Mouse (Mus musculus) adrenal gland, adult 2 months (tissue): ENCODE data around the gene Tubgcp3. TPM values are rescaled to one million over a fixed set of nuclear protein-coding genes. Genes with fewer than 3 reads are reported as not detected.
"Not testable (repeated sequence)": the region's sequence is repeated elsewhere in the genome, so short reads cannot be mapped to it uniquely, and the experiment has no call there.

Experiments used
- DNase-seq: peaks from one replicate; pipeline ENCODE4 v3.0.0; 2021
- long read RNA-seq: library from polyadenylated mRNA; stranded (forward); transcript quantifications from one replicate; pipeline ENCODE4 v2.0.0, GENCODE M21; 2021
- polyA plus RNA-seq: library from polyadenylated mRNA; depleted of rRNA; stranded (reverse); fragments of >200 nt; gene quantifications from 2 replicates; pipeline ENCODE4 v1.2.3, GENCODE M21; 2012; rRNA removed
- total RNA-seq, 2 experiments: library from RNA; stranded (reverse); gene quantifications; 2 replicates each; pipeline ENCODE4 v1.2.3; 2021

Gene Tubgcp3
- total RNA-seq (10 to 100 TPM; 26.8 to 28.6 TPM), polyA plus RNA-seq (44.8 and 60.2 TPM in 2 replicates)
- long read RNA-seq, transcript Tubgcp3-201 (22 exons, 3,797 nt), result major isoform, 26 of 34 reads
- long read RNA-seq, partial matches to known transcripts, result 2 of 34 reads
- long read RNA-seq, other reads (novel, unspliced or antisense), result 6 of 34 reads

DNA sequence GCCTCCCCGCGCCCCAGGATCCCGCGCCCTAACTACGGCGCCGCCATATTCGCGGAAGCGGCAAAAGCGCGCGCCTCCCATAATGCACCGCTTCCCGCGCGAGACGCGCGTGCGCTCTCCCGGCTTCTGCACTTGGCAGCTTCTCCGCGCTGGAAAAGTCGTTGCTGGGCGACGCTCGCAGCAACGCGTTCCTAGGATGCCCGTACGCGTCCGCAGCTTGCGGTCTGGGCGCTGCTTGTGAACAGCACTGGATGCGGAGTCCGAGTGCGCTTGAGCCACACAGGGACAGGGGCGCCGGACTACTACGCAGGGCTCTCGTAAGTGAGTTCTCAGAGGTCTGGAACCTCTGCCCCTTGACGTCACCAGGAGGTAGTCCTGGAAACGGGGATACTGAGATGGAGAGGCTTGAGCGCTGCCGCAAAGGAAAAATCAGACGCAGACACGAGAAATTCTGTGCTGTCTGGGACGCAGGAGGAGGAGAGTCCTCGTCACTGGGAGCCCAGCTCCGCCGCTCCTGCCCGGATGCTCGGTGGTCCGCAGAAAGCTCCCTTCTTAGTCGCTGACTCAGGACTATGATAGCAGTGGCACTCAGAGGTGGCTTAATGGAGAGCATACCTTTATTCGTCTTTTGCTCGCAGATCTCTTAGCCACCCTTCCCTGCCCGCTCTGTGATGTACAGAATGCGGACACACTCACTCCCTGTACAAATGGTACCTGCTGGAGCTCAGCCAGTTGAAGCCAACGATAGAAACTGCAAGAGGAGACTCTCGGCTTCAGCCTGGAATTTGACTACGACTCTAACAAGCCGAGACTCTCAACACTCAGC lies at the start of gene Tubgcp3:
Gene Tubgcp3, minus strand, starts transcription at position 193 of the 826 bp plus-strand sequence.
- DNase-seq, result peak; percentile 92

DNA sequence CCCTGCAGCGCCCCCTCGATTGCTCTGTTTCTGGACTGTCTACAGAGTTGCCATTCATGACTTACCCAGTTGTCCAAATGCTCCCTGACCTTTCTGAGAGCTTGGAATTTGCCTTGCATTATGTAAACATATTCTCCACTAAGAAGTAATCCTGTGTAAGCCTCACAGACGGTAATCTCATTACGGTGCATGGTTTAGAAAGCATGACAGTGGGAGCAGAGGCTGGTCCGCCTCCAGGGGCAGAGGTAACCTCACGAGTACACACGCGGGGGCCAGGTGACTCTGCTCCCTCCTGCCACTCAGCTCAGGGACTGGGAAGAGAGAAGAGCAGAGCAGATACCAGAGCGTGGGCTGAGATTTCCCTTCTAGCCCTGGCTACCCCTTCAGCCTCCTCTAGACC lies 47.0 kb upstream of the Tubgcp3 start:
- DNase-seq, result no peak

DNA sequence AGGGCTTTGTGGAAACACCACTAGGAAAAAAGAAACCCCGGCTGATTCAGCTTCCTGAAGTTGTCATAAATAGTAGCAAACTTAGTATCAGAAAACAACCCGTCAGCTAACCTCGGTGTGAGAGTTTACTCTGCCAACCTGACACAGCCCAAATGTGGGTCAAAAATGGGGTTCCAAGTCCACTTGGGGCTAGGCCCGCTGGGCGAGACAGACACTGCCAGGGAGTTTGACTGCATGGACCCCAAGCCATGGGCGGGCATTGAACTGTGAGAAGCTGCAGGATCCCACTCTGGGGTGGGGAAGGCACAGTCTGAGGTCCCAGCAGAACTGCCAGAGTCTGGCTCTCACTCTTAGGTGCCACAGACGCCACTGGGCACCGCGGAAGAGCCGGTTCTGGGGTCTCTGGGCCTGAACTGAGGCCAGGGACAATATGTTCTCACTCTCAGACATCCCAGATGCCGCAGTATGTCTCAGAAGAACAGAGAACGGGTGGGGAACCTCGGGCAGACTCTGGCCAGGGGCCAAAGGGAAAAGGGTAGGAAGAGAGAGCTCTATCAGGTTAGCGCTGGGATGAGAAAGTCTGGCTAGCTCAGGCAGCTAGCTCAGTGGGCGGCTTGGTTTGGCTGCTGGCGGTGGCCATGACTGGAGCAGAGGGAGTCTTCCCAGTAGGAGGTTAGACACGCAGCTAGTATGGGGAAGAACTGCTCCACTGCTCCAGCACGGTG lies 44.0 kb upstream of the Tubgcp3 start:
- no peak for DNase-seq

DNA sequence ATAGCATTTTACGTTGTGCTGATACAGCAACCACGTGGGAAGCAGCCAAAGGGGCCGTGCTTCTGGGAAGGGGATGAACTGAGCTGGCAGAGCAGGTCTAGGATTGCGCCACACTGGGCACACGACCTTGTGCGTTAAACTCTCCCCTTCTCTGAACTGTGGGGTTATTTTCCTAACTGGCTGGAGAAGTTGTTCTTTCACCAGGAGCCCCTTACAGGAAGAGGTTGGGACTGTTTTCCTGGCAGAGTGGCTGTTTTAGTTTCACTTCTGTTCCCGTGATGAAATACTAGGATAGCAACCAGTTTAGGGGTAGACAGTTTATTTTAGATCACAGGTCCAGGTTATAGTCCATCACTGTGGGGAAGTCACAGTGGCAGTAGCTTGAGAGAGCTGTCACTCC lies 39.6 kb upstream of the Tubgcp3 start:
- peak; percentile 77 for DNase-seq

DNA sequence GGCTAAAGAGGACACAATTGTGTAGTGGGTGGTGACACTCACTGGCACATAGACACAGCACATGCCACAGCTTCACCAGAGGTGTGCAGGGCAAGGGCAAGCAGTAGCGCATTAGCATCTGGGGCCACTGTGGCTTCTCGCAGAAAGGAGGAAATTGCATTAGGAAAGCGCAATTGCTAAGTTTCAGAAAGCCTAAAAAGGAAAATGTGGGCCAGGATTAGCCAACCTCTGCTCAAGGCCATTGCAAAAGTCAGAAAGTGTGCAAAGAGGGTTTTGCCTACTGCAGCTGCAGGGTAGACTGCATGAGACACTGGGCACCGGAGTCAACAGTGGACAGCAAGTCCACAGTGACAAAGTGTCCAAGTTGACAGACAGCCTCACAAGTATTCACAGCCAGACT lies 31.5 kb upstream of the Tubgcp3 start:
- DNase-seq, result peak; percentile 43

DNA sequence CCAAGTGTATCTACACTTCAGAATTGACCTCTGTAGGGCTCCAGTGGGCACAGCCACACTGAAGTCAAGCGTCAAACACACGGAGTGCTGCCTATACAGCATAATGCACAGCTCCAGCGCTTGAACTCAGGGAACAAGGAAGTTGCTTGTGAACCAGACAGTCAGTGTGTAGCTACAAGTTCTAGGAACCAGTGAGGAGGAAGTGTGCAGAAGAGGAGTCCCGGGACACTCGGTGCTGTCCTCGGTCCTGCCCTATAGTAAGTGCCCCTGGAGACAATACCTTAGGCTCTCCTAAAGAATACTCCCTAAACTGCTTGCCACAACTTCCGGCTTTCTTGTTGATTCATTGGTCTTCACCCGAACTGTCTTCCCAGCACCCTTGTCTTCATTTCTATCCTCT lies 30.2 kb upstream of the Tubgcp3 start:
- DNase-seq, result no peak

DNA sequence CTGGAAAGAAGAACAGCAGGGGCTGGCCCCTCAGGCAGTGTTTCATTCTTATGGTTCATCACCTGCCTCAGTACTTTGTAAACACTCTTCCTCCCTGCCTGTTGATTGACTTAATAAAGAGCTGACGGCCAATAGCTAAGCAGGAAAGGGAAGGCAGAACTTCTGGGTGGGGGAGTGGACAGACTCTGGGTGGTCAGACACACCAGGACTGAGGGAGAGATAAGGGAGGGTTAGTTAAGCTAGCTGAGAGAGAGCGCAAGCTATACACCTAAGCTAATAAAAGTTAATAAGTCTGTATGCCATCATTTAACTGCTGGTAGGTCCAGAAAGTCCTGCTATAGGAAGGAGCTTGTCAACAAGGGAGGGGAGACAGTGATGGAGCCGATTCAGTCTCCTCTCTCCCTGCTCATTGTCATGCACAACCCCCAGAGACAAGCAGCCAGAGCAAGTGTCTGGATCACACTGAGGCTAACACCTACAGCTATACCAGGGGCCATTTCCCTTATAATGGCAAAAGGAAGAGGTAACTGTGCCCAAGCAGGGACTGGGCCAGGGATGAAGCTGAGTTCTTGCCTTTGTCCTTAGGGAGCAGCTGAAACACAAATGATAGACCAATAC lies 26.7 kb upstream of the Tubgcp3 start:
- no peak for DNase-seq

DNA sequence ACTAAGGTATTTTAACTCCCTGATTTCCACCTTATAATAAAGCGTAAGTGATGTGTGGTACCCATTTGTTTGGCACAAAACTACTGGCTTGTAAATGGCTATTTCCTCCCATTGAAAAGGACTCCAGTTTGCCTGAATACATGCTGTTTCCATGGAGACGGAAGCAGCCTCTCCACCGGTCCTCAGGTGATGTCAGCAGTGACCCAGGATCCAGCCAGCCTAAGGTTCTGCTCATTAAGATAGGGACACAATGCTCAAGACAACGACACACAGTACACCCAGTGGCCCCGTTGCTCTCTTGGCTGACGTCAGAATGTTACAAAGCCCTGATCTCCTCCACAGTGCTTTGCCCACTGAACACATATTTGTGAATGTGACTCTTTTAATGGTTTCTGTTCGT lies 16.8 kb upstream of the Tubgcp3 start:
- no peak for DNase-seq

DNA sequence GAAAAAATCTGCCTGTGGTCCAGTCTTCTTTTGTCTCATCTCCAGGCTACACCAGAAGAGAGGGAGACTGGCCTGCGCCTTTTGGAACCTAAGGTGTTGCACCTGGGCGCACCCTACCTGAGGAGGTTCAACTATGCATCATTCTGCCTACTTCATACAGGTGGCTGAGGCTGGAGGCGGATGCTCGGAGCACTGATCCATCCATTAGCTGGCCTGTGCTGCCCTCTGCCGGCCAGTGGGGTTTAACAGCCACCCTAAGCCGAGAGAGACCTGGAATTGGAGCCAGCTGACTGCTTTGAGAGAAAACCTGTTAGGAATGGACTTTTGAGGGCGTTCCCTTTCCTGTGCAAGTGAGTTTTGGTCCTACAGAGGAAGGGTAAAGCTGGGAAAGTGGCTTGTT lies 5.5 kb upstream of the Tubgcp3 start:
- DNase-seq, result peak; percentile 81

DNA sequence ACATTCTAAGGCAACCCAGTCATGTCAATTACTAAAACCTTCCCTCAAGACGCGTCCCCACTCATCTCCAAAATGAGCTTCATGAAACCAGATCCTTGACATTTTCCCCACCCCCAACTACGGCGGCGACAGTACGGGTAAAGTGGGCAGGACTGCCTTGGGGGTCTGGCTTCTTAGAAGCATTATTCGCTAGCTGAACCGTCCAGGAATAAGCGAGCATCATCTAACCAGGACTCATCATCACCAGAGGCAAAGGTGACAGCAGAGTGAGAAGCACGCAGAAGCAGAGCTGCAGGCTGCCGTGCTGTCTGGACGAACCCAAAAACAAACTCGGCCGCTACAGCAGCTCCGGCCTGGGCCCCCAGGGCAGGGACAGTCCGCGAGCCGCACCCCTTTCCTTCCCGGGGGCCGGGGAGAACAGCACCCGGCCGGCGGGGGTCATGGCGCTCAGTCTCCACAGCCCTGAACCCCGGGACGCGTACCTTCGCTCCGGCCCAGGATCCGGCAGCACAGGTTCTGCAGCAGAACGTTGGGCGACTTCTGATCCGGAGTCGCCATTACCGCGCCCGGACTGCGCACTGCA lies 484 bp downstream of the Tubgcp3 start:
- no peak for DNase-seq

DNA sequence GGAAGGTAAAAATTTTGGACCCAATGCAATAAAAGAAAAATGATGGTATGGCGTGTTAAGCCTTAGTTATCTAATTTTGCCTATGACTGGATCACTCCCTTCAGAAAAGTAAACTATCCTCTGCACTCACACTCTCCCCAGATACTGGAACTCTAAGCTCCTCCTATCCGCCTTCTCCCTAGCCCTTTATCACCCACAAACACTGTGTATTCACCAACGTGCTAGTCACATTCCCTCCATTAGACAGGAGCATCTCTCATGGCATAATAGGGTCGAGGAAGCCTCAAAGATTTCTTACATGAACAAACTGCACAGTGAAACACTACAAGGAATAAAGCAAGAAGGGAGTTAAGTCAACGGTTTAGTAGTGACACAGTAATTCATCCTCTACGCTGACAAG lies 1.1 kb downstream of the Tubgcp3 start:
- no peak for DNase-seq

DNA sequence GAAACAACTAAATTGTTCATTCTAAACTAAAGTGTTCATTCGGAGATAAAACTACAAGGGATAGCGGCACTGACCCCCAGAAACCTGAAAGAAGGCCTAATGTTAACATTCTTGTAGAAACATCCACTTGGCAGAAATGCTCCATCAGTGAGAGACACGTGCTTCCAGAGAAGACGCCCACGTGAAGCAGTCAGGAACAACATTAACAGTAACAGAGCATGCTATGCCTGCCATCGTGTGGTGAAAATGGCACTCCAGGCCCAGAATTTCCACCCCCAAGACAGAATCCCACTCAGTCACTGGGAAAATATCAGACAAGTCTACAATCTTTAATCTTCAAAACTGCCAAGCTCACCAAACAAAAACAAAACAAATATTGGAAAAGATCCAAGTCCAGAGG lies 3.2 kb downstream of the Tubgcp3 start:
- peak; percentile 20 for DNase-seq

DNA sequence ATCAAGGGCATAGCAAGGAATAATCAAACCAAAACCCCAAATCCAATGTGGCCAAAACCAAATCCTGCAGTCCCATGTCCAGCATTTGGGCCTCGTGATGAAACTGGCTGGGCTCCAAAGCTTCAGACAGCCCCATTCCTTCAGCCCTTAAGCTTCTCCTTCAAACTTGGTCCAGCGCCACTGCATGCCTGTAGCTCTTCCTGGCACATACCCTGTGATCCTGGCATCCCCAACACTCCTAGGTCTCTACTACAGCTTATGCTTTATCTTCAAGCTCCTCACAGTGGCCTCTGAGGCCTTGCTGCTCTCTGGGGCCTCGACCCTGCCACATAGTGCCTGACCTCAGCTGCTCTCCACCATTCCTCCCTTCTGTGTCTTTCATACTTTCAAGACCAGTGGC lies 5.5 kb downstream of the Tubgcp3 start:
- not testable (repeated sequence) for DNase-seq

DNA sequence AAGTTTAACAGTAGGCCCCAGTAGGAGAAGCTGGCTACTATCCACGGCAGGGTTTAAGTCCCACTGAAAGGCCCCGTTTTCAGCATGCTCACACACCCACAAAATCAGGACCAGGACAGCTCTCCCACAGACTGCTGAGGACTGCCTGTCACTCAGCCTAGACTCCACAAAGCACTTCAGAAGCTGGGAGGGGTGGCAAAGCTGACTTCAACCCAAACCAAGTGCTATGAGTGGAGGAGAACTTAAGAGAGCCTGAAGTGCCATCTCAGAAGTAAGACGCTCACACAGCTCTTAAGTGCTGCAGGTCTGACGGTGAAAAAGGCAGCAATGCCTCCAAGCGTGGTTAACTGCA lies 9.0 kb downstream of the Tubgcp3 start:
- no peak for DNase-seq

DNA sequence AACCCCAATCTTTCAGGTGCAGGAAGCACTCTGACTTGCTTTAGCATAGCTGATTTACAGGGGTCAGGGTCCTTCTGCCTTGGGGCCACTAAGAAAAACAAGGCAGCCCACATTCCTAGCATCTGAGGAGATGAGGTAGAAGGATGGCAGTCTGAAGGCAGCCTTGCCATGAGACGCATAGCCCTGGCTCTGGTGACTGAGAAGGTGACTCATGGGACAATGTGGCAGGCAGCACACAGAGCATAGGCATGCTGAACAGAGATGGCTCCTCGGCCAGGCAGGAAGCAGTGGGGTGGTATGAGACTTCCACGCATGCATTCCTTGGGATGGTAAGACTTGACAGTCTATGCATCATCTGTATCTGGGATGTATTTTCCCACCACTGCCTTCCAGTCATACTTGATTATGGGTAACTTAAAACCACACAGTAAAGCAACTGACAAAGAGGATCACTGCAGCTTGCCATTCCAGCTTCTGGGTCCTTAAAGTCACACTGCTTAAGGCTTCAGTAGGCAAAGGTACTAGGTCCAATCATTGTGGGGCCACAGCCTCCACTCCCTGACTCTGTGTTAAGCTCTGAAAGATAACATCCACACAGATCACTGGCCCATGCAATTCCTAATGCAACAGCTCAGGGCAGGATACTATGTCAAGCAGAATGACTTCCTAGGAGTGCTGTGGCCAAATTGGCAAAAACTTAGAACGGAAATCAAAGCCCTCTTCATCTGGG lies 9.5 kb downstream of the Tubgcp3 start:
- peak; percentile 65 for DNase-seq

DNA sequence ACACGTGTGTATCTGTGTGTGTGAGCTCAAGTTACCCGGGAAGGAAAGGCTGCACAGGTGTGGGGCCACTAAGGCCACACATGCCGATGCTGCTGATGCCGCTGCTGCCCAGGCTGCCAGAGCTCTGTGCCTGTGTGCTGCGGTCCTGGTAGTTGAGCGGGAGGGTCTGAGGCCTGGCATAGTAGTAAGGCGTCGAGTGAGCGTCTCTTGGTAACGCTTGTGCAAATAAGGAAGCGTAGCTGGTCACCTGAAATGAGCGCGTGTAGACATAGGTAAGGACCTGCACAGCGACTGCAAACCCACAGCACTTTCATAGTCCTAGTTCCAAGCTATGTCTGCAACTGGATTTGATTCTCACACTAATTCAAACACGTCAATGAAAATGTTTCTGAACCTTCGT lies 14.6 kb downstream of the Tubgcp3 start:
- DNase-seq, result no peak

DNA sequence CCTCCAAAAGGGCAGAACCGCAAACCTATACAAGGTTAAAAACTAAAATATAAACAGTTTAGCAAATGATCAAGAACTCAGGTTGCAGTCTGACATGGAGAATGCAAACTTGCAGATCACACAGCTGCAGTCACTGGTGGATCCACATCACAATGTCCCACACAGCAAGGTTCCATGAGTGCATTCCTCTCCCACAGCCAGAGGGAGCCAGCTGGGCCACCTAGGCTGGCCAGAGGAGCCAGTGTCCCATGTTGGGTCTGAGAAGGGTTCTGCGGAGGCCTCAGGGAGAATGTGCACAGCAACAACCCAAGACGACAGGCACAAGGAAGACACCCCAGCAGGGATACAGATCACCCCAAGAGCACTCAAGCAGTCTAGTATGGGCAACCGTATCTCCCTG lies 20.8 kb downstream of the Tubgcp3 start:
- DNase-seq, result no peak

DNA sequence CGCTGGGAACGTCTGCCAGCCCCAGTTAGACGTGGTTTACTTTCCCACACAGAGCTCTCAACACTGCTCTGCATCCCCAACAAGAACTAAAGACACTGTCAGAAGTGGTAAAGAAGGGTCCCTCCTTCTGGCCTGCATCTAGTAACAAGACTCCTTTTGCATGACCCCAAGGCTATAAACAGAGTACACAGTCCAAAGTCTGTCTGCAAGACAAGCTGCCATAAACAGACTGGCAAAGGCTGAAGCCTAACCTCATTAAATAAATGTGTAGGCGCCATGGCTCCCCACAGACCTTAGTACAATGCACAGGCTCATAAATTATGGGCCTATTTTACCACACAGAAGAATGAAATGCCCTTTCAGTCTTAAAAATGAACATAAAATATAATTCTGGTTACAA lies 21.6 kb downstream of the Tubgcp3 start:
- no peak for DNase-seq

DNA sequence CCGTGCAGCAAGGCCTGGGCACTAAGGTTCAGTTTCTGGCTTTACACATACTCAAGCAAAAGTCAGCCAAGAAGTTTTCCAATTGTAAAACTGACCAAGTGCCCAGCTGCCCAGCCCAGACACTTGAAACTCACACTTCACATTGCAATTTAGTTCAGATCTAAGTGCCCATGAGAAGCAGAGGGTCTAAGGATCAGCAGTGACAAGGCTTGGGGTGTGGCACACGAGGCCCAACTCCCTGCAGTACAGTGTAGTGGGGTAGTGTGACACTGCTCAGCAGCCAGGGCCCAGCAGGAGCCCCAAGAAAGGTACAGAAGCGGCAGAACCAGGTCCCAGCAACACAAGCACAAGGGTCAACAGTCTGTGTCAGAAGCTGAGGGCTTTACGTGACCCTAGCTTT lies 23.1 kb downstream of the Tubgcp3 start:
- DNase-seq, result no peak

DNA sequence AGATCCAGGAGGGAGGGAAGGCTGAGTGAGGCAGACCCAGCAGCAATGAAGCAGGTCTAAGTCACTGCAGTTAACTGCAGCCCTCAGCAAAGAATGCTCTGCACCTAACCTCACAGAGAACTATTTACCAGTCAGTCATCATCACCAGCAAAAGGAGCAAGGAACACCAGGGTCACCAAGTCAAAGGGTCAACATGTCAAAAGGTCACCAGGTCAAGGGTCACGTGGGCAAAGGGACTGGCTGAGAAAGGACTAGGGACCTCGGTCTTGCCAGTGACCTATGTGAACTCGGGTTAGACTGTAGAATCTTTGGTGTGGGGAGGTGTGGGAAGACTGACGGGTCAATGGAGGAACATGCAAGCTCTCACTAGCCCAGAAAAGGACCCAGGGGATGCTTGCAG lies 25.5 kb downstream of the Tubgcp3 start:
- no peak for DNase-seq

DNA sequence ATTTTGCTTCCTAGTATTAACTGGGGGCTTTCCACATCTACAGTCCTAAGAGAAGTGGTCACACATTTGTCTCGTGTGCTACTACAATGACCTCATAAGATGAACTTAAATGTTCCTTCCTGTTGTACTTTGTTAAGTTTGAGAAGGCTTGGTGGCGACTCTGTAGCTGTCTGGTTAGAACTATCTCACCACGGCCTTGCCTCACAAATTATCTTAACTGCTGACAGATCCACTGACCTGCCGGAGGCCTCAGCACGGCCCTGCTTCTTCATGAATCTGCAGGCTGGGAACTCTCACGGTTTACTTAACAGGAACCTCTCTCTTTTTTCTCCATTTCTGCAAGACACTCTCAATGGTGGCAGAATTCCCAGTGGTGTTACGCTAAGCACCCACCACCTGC lies 27.2 kb downstream of the Tubgcp3 start:
- DNase-seq, result no peak

DNA sequence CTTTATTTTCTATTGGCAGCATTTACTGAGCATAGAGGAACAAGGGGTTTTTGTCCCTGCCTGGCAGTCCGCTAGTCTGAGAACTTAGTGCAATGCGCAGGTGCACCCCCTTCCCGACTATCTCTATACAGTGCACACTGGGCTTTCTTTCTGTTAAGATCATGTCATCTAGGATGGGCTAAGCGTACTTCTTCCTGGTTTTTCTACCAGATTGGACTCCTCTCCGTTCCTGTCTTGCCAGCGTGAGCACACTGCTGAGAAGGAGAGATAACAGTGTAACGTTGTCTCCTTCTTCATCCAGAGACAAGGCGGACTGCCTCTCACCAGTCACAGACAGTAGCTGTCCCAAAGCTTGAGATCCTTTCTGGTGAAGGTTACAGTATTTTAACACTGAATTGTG lies 27.7 kb downstream of the Tubgcp3 start:
- DNase-seq, result no peak
